Mouse (Mus musculus) fat pad, adult 2 months (tissue): ENCODE data around the gene Prkcb.

Source experiments
- DNase-seq: peaks from one replicate; pipeline ENCODE4 v3.0.0-alpha.2; 2011; ENCODE audit warnings: low read depth, low spot score; ENCODE audit errors: extremely low read depth

The Prkcb gene

GRCm38 (mm10) chr7:122317485-122317884 is 28.9 kb downstream of the Prkcb start:
- DNase-seq: no peak

GRCm38 (mm10) chr7:122319566-122319965 is 31.0 kb downstream of the Prkcb start:
- no peak for DNase-seq

DNA sequence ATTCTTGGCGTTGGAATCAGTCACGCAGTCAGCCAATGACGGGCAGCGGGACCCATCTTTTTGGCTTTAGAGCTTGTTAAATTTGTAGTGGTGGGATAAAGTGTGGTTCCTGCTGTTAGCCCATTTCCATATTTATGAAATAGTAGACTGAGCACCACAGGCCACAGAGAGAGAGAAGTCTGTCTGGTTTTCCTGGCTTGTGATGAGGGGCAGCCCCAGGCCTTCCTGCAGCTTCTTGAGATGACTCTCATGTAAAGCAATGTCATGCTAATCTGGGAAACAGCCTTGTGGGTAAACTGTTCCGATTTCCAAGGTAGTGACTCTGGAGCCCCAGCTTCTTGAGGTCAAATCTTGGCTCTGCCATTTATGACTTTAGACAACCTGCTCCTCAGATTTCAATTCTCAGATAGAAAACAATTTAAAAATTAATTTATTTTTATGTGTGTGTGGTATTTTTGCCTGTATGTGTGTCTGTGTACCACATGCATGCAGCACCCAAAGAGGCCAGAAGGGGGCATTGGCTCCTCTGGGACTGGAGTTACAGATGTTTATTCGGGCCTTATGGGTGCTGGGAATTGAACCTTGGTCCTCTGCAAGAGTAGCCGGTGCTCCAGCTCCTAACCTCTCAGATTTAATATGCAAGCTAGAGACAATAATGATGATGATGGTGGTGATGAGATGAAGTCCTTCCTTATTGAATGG is 32.4 kb downstream of the Prkcb start:
- no peak for DNase-seq

GRCm38 (mm10) chr7:122322038-122322690 is 33.6 kb downstream of the Prkcb start:
- DNase-seq: no peak

DNA sequence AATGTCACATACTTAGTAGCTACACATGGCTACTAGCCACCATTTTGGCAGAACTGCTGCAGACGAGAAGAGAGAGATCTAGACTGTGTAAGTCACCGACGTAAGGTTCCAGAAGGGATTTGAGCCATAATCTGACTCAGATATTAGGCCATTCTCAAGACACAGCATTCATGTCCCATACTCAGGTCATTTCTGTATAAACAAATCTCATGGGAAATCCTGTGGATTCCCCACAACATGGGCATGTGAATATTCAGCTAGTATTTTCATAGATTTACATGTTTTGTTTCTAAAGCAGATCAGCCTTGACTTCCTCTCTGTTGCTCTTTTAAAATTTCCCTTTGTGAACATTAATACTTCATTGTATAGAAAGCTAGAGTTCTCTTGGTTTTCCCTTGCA is 39.4 kb downstream of the Prkcb start:
- no peak for DNase-seq

DNA sequence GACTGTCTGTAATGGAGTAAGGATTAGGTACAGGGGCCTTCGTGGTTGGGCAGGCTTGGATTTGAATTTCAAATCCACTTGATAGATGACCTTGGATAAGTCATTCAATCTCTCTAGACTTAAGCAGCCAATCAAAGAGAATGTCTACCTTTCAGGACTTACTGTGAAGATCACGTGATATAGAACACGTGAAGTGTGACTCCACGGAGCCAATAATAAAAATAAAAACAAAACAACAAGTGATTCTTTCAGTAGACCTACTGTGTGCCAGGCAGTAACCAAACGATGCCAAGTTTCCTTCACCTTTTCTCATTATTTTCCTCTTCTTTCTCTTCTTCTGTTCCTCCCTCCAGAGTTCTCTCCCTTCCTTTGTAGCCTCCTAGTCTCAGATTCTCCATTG is 39.9 kb downstream of the Prkcb start:
- no peak for DNase-seq

DNA sequence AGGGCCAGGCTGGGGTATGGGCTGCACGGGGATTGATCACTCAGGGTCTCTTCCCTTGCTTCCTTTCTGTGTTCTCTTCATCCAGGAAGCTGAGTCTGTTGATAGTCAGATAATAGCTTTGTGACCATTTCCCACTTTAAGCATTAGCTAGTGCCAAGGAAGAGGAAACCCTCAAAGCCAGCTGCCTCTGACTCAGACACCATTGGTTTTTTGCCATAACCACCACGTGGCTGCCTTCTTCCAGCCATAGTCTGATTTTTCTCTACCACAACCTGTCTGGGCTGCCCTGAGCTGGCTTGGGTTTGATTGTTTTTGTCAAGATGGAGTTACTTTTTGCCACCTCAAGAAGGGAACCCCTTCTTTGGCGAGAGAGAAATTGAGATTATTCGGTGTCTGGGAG is 41.0 kb downstream of the Prkcb start:
- DNase-seq: no peak

DNA sequence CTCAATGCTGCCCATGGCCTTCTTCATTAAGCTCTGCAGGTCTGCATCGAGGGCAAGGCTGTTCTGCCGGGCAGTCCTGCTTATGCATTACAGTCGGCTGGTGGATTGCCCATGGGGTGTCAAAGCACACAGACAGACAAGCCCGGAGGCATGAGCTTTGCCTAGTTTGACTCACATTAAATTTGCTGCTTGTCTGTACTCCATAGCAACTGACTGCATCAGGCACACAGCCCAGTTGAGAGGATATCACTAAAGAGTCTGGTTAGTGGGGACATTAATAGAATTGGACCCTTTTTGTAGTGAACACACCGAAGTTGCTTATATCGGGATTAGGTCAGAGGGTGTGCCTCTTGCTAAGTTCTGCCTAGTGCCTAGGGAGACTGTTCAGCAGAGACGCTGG is 45.1 kb downstream of the Prkcb start:
- no peak for DNase-seq

- no peak for DNase-seq
Measured at GRCm38 (mm10) chr7:122337302-122337701, 48.8 kb downstream of the Prkcb start.

- no peak for DNase-seq
Measured at GRCm38 (mm10) chr7:122338055-122338454, 49.5 kb downstream of the Prkcb start.

DNA sequence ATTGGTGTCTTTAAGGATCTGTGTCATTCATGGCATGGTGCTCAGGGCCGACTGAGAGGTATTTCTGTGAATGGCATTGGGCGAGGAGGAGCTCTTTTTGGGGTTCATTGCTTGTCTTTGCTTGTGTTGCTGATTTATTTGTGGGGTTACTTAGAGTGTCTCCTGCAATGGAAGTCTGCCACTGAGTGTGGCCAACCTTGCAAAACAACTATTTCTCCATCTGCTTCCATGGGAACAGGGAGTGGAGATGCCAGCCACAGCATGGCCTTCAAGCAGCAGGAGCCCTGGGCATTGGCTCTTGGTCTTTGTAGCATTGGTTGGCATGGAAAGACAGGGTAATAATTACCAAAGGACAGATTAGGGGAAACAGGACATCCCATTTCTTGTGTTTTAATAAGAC is 50.9 kb downstream of the Prkcb start:
- no peak for DNase-seq

- no peak for DNase-seq
Measured at GRCm38 (mm10) chr7:122341813-122342212, 53.3 kb downstream of the Prkcb start.

DNA sequence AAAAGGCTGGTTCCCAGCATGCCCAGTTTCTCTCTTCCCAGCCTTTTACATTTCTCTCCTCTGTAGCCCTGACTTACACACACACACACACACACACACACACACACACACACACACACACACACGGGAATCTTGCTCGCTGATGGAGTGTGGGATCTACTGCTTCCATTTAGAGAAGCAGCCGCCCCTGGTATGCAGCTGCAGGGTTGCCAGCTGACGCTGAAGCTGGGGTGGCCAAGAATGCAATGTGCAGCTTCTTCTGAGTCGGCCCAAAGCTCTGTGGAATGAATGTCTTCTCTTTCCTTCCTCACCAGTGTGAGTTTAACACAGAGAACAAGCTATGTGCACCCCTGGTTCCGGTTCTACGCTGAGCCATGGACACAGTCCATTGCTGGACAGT is 56.1 kb downstream of the Prkcb start:
- DNase-seq: no peak

DNA sequence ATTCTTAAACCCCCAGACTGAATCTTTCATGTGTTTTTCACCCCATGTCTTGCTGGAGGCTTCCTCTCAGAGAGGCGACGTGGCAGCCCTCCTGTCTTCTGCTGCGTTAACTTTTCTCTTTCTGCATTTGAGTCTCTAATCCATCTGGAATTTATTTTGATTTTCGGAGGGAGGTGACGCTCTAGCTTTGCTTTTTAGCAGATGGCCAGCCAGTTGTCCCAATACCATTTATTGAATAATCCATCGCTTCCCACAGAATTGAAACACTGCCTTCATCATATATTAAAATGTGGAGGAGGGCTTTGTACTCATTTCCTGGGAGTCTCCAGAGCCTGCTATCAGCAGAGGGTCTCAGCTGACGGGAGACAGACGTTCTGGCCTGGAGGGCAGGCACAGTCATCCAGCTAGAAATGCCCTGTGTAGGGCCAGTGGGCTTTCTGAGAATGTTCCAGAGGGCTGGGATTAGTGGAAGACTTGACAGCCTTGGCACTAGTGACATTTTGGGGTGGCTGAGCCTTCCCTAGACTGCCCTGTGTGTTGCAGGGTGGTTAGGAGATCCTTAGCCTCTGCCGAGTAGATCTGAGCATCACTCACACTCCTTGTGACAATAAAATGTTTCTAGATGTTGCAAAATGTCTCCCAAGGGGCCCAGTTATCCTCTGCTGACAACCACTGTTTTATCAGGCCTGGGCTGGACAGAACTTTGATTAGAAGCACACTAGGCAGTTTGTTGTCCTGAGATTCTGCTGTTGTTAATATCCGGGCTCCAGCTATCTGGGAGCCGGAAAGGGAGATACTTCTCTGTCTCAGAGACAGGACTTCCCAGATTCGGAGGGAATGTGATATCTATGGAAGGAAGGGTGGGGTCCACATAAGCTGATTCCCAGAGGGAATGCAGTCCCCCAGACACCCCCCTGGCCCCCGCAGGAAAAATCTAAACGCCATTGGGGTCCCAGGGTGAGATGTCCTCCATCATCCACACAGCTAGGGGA is 58.0 kb downstream of the Prkcb start:
- DNase-seq: no peak

DNA sequence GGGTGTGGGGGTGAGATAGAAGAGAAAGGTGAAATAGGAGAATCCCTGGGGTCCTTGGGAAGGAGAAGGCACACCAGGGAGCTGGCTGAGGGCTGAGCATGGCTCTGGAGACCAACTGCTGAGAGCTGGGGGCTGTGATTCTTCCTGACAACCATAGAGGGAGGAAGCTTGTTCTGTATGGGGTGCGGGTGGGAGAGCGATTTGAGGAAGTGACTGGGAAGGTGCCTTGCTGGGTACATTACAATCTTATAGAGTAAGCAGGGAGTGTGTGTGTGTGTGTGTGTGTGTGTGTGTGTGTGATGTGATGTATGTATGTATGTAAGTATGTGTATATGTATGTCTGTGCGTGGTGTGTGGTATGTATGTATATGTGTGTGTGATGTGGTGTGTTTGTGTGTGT is 58.9 kb downstream of the Prkcb start:
- DNase-seq: no peak

DNA sequence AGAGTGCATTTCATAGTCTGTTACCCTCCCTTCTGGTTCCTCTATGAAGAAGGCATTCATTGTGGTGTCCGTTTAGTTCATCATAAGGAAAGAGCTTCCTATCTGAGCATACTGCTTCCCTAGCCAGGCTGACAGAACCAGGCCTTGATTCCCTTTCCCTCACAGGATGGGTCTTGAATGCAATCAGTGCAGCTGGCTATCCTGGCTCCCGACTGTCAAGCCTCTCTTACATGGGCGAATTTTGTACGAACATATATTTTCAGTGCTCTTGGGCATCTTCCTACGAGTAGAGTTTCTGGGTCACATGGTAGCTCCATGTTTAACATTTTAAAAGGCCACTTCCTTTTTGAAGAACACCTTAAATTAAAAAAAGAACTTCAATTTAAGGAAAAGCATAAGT is 61.4 kb downstream of the Prkcb start:
- DNase-seq: no peak

DNA sequence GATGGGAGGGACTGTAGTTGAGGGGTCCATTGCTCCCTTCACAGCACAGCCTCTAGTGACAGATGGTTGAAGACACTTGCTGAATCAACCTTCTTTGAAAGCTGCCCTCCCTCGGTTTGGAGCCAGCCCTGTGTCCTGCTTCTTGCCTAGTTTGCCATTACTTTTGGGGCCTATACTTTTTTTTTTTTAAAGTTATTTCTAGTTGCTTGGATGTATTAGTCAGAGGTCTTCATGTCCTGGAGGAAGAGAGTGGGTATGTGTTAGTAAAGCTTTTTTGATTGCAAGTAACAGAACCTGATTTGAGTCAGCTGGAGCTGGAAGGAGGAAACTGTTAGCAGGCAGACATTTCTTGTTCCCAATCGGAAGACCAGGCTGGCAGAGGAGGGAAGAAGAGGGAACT is 62.2 kb downstream of the Prkcb start:
- no peak for DNase-seq

GRCm38 (mm10) chr7:122351816-122352215 is 63.3 kb downstream of the Prkcb start:
- no peak for DNase-seq

DNA sequence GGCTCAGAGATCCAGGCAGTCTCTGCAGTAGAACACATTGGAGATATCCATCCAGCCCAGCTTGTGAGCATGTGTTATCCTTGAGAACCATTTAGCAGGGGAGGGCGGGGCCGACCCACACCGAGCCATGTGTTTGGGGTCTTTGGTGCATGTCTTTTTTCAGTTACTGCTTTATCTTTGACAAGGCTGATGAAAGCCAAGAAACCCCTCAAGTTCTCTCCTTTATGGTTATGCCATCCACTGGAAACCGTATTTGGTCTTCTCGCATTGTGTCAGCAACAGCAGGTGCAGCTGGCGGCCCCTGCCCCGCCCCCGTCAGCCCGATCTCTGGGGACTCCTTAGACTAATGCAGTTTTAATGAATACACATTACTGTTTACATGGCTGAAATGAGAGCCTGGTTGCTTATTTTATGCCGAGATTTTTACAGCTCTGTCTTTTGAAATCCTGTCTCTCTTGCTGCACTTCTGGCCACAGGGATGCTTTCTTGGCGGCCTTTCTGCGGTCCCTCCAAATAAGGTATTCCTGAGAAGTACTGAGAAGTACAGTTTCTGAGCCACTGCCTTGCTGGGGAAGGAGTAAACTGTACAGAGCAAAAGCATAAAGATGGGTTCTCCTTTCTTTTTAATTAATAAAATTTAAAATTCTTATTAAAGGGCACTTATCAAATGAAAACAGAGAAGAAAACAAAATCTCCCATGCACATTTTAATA is 64.2 kb downstream of the Prkcb start:
- no peak for DNase-seq

DNA sequence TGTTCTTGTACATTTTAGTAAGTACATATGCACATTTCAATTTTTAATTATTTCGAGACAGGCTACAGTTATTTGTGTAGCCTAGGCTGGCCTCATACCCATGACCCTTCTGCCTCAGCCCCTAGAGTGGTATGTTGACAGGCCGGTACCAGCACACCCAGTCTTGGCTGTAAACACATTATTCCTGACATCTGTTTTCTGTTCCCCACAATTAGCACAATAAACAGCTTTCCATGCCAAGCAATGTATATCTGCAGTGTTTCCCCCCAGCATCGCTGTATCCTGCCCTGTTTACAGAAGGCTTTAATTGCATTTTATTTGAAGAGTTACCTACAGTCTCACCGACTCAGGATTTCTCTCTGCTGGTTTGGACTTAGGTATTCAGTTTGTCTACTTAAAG is 64.8 kb downstream of the Prkcb start:
- DNase-seq: no peak

DNA sequence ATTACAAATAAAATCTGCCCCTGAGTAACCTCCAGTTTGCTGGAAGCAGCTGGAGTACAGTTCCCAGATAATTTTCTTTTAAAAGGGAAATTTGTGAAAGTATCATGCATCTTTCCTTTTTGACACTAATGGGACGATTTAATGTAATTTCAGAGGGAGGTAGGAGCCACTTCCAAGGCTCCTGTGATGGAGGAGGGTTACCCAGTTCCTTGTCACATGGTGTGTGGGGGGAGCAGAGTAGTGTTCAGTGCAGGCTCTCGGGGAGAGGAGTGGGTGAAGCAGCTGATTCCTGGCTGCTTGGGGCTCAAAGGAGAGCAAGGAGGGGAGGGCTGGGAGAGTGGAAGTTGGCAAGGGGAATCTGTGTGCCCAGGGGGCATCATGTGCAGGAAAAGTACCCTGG is 68.4 kb downstream of the Prkcb start:
- DNase-seq: no peak
